Mouse (Mus musculus): Measurements from ENCODE around the gene Rrn3. TPM values are rescaled to one million over a fixed set of nuclear protein-coding genes. Genes with fewer than 3 reads are reported as not detected.

Gene Rrn3
- polyA plus RNA-seq, 1 experiment from 2014 or later: 75.0 TPM

GRCm38 (mm10) chr16:13840956-13841355 is 60.4 kb downstream of the Rrn3 start:
- 92% methylated on average over 3 of the region's 3 CpGs for WGBS

GRCm38 (mm10) chr16:13845031-13845430 is 64.5 kb downstream of the Rrn3 start:
- ATAC-seq (ENCODE audit: insufficient number of reproducible peaks, low FRiP score, low TSS enrichment, low read depth): no peak
- no peaks in the 10 kb centered on the region for H3K27me3 ChIP-seq (ENCODE audit: control insufficient read depth, insufficient read depth, low read length)
- no peak overlapping the region for H3K9ac ChIP-seq (ENCODE audit: low read length)
- WGBS: 86% methylated on average over 5 of the region's 5 CpGs
- H3K27ac ChIP-seq (replicated peaks; ENCODE audit: low read depth, low read length): no peak overlapping the region
- no peak for DNase-seq (ENCODE audit: low spot score)
- no peak overlapping the region for H3K4me3 ChIP-seq (ENCODE audit: low read depth, low read length)
- no peaks in the 10 kb centered on the region for H3K4me1 ChIP-seq (ENCODE audit: control insufficient read depth, insufficient read depth, low read length)
- no peaks in the 10 kb centered on the region for H3K9me3 ChIP-seq (ENCODE audit: control insufficient read depth, low read length)
- no peak overlapping the region for H3K4me2 ChIP-seq (ENCODE audit: low read depth, severe bottlenecking)
- H3K36me3 ChIP-seq (ENCODE audit: control insufficient read depth, insufficient read depth, low read length): peaks cover 10% of the 10 kb centered on the region

More at GRCm38 (mm10) chr16:13840956-13841355, 60.4 kb downstream of the Rrn3 start:
- Histone ChIP-seq H3K4me1 (ENCODE audit: control insufficient read depth, insufficient read depth, low read length) (no peaks in the 10 kb centered on the region), H3K4me2 (ENCODE audit: low read depth, severe bottlenecking) (no peak overlapping the region), H3K4me3 (ENCODE audit: low read depth, low read length) (no peak overlapping the region), H3K27me3 (ENCODE audit: control insufficient read depth, insufficient read depth, low read length) (no peaks in the 10 kb centered on the region), H3K27ac (replicated peaks; ENCODE audit: low read depth, low read length) (no peak overlapping the region), H3K36me3 (ENCODE audit: control insufficient read depth, insufficient read depth, low read length) (peaks cover 15% of the 10 kb centered on the region), H3K9me3 (ENCODE audit: control insufficient read depth, low read length) (no peaks in the 10 kb centered on the region), H3K9ac (ENCODE audit: low read length) (no peak overlapping the region)
- ATAC-seq (ENCODE audit: insufficient number of reproducible peaks, low FRiP score, low TSS enrichment, low read depth) (no peak), DNase-seq (ENCODE audit: low spot score) (no peak)

DNA sequence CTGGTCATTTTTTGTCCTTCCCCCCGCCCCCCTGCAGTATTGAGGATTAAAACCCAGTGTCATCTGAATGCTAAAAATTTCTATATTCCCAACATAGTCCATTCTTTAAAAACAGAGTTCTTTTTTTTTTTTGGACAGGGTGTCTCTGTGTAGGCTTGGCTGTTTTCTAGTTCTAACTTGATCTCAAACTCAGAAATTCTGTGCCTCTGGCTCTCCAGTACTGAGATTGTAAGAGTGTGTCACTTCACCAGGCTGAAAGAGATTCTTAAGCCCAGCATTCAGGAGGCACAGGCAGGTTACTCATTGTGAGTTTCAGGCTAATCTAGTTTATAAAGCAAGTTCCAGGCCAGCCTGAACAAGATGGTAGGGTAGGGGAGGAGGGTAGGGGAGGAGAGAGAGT is 66.2 kb downstream of the Rrn3 start:
- Histone ChIP-seq H3K4me3 (ENCODE audit: low read depth, low read length) (no peak overlapping the region), H3K4me2 (ENCODE audit: low read depth, severe bottlenecking) (no peak overlapping the region), H3K36me3 (ENCODE audit: control insufficient read depth, insufficient read depth, low read length) (peaks cover 10% of the 10 kb centered on the region), H3K27me3 (ENCODE audit: control insufficient read depth, insufficient read depth, low read length) (no peaks in the 10 kb centered on the region), H3K4me1 (ENCODE audit: control insufficient read depth, insufficient read depth, low read length) (no peaks in the 10 kb centered on the region), H3K27ac (replicated peaks; ENCODE audit: low read depth, low read length) (no peak overlapping the region), H3K9me3 (ENCODE audit: control insufficient read depth, low read length) (no peaks in the 10 kb centered on the region), H3K9ac (ENCODE audit: low read length) (no peak overlapping the region)
- WGBS: 88% methylated on average over 1 of the region's 1 CpGs
- DNase-seq (ENCODE audit: low spot score) (no peak), ATAC-seq (ENCODE audit: insufficient number of reproducible peaks, low FRiP score, low TSS enrichment, low read depth) (no peak)

GRCm38 (mm10) chr16:13848310-13848709 is 67.8 kb downstream of the Rrn3 start:
- Histone ChIP-seq H3K9ac (ENCODE audit: low read length) (no peak overlapping the region), H3K27ac (replicated peaks; ENCODE audit: low read depth, low read length) (no peak overlapping the region), H3K36me3 (ENCODE audit: control insufficient read depth, insufficient read depth, low read length) (peaks cover 10% of the 10 kb centered on the region), H3K9me3 (ENCODE audit: control insufficient read depth, low read length) (no peaks in the 10 kb centered on the region), H3K27me3 (ENCODE audit: control insufficient read depth, insufficient read depth, low read length) (no peaks in the 10 kb centered on the region), H3K4me1 (ENCODE audit: control insufficient read depth, insufficient read depth, low read length) (no peaks in the 10 kb centered on the region), H3K4me3 (ENCODE audit: low read depth, low read length) (no peak overlapping the region), H3K4me2 (ENCODE audit: low read depth, severe bottlenecking) (no peak overlapping the region)
- ATAC-seq (ENCODE audit: insufficient number of reproducible peaks, low FRiP score, low TSS enrichment, low read depth) (no peak), DNase-seq (ENCODE audit: low spot score) (no peak)
- 81% methylated on average over 2 of the region's 2 CpGs for WGBS

GRCm38 (mm10) chr16:13851446-13851845 is 70.9 kb downstream of the Rrn3 start:
- Histone ChIP-seq H3K4me2 (ENCODE audit: low read depth, severe bottlenecking) (no peak overlapping the region), H3K4me1 (ENCODE audit: control insufficient read depth, insufficient read depth, low read length) (no peaks in the 10 kb centered on the region), H3K9ac (ENCODE audit: low read length) (no peak overlapping the region), H3K27ac (replicated peaks; ENCODE audit: low read depth, low read length) (no peak overlapping the region), H3K9me3 (ENCODE audit: control insufficient read depth, low read length) (no peaks in the 10 kb centered on the region), H3K36me3 (ENCODE audit: control insufficient read depth, insufficient read depth, low read length) (no peaks in the 10 kb centered on the region), H3K4me3 (ENCODE audit: low read depth, low read length) (no peak overlapping the region), H3K27me3 (ENCODE audit: control insufficient read depth, insufficient read depth, low read length) (no peaks in the 10 kb centered on the region)
- no peak for DNase-seq (ENCODE audit: low spot score)
- 93% methylated on average over 4 of the region's 4 CpGs for WGBS
- ATAC-seq (ENCODE audit: insufficient number of reproducible peaks, low FRiP score, low TSS enrichment, low read depth): no peak

DNA sequence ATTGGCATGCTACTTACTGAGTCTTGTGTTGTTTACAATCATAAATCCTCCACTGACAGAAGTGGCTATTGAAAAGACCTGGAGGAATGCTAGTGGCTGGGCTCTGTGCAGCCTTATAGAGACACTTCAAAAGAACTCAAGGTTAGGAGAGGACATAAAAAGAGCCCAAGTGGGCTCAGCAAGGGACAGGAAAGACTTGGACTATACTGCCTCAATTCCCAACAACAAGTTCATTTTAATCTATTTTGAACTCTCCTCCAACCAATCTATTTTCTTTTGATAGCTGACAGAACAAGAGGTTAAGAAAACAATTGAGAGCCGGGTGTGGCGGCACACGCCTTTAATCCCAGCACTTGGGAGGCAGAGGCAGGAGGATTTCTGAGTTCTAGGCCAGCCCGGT is 73.4 kb downstream of the Rrn3 start:
- H3K9me3 ChIP-seq (ENCODE audit: control insufficient read depth, low read length): no peaks in the 10 kb centered on the region
- H3K9ac ChIP-seq (ENCODE audit: low read length): no peak overlapping the region
- no peaks in the 10 kb centered on the region for H3K4me1 ChIP-seq (ENCODE audit: control insufficient read depth, insufficient read depth, low read length)
- WGBS: 96% methylated on average over 4 of the region's 4 CpGs
- H3K27me3 ChIP-seq (ENCODE audit: control insufficient read depth, insufficient read depth, low read length): no peaks in the 10 kb centered on the region
- DNase-seq (ENCODE audit: low spot score) (no peak), ATAC-seq (ENCODE audit: insufficient number of reproducible peaks, low FRiP score, low TSS enrichment, low read depth) (no peak)
- H3K4me3 ChIP-seq (ENCODE audit: low read depth, low read length): no peak overlapping the region
- H3K4me2 ChIP-seq (ENCODE audit: low read depth, severe bottlenecking): no peak overlapping the region
- H3K27ac ChIP-seq (replicated peaks; ENCODE audit: low read depth, low read length): no peak overlapping the region
- H3K36me3 ChIP-seq (ENCODE audit: control insufficient read depth, insufficient read depth, low read length): no peaks in the 10 kb centered on the region; the same call in 1 of the 2 replicates

Small RNAs within 50 kb of the gene (microRNA-seq; reads per million reads assigned to microRNA genes)
- not detected for gene Gm27734

Other genes with a start within 250 kb of the Rrn3 start
- 41.7 and 45.5 TPM in 2 replicates for gene Parn, start 112.5 kb upstream of the Rrn3 start, polyA plus RNA-seq (2014; fragmentation: Nextera tagmentation; extraction: Ambion mirVana)
- gene Bfar, start 108.8 kb upstream of the Rrn3 start, polyA plus RNA-seq (2014; fragmentation: Nextera tagmentation; extraction: Ambion mirVana): 39.2 and 41.3 TPM in 2 replicates
- 9.5 and 9.9 TPM in 2 replicates for gene 3110001I22Rik, start 108.8 kb upstream of the Rrn3 start, polyA plus RNA-seq (2014; fragmentation: Nextera tagmentation; extraction: Ambion mirVana)
- gene Pla2g10, start 49.7 kb upstream of the Rrn3 start, polyA plus RNA-seq (2014; fragmentation: Nextera tagmentation; extraction: Ambion mirVana): not detected in 2 replicates
- gene Ntan1, start 38.1 kb downstream of the Rrn3 start, polyA plus RNA-seq (2014; fragmentation: Nextera tagmentation; extraction: Ambion mirVana): 153 and 158 TPM in 2 replicates
- gene Pdxdc1, start 122.4 kb downstream of the Rrn3 start, polyA plus RNA-seq (2014; fragmentation: Nextera tagmentation; extraction: Ambion mirVana): 84.4 and 87.6 TPM in 2 replicates
- 2.6 and 3.1 TPM in 2 replicates for gene Mpv17l, start 122.5 kb downstream of the Rrn3 start, polyA plus RNA-seq (2014; fragmentation: Nextera tagmentation; extraction: Ambion mirVana)
- gene 2900011O08Rik, start 205.9 kb downstream of the Rrn3 start, polyA plus RNA-seq (2014; fragmentation: Nextera tagmentation; extraction: Ambion mirVana): 6.8 and 8.5 TPM in 2 replicates
- 0.21 and 0.45 TPM in 2 replicates for gene Ifitm7, start 206.2 kb downstream of the Rrn3 start, polyA plus RNA-seq (2014; fragmentation: Nextera tagmentation; extraction: Ambion mirVana)

Data from limb, embryonic 11.5 days (tissue).